Mouse (Mus musculus): ENCODE data around the gene Gm16253.

- TF ChIP-seq CTCF (conservative IDR thresholded peaks at IDR 0.05; ENCODE audit: low read length) = no peak
- TF ChIP-seq NANOG (IDR thresholded peaks at IDR 0.05; ENCODE audit: borderline replicate concordance, low read length) = no peak
Measured at GRCm38 (mm10) chr3:96597435-96597891, 20.7 kb downstream of the Gm16253 start.
